Mouse (Mus musculus): Measurements from ENCODE around the gene Hacd4. TPM values are rescaled to one million over a fixed set of nuclear protein-coding genes. Genes with fewer than 3 reads are reported as not detected.

The Hacd4 gene
- total RNA-seq (2021) = 3.9 and 4.9 TPM in 2 replicates
- long read RNA-seq = 0 reads

DNA sequence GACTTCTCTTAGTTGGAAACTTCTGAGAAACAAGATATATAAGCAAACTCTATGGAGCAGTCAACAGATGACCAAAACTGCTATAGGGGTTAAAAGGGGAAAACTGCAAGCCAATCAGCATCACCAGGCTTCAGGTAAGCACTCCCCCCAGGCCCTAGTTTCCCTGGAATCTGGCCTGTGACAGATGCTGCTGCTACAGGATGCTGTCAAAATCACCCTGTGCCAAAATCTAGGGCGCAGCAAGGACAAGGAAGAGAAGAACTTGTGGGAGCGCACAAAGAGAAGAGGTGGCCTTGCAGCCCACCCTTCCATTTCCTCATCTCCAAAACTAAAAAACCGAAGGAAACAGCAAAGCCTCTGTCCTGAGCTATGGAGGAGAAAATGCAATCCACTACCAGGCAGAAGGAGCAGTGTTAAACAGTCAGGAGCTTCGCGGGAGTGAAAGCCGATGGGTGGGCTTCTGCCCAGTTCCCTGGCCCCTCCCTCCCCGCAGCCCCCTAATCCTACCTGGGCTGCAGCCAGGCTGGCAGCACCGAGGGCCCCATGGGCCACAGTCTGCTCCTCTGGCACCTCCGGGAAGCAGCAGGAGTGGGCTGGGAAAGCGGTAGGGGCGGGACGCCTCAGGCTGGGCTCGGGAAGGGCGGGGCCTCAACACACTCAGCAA lies at the start of gene Hacd4:
Gene Hacd4, minus strand, starts transcription at position 603 of the 664 bp plus-strand sequence.
- DNase-seq = peak; percentile 73

- DNase-seq = no peak
These were observed 49.4 kb upstream of the Hacd4 start for GRCm38 (mm10) chr4:88488107-88488506.

DNA sequence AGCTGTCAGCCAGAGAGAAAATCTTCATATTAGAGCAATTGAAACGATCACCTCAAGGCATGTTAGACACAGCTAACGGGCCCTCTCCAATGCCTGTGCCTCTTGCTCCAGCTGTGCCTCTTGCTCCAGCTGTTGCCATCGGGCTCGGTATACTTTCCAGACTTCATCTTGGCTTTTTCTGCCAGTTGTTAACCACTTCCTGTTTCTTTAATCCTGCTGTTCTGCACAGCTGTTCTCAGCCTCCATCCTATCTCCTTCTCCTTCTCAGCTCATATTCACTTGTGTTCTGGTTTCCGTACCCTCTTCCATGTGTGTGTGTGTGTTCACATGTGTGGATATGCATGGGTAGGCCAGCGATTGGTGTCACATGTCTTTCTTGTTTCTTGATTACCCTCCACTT lies 41.4 kb upstream of the Hacd4 start:
- no peak for DNase-seq

GRCm38 (mm10) chr4:88478809-88479186 lies 40.1 kb upstream of the Hacd4 start:
- no peak for DNase-seq

DNA sequence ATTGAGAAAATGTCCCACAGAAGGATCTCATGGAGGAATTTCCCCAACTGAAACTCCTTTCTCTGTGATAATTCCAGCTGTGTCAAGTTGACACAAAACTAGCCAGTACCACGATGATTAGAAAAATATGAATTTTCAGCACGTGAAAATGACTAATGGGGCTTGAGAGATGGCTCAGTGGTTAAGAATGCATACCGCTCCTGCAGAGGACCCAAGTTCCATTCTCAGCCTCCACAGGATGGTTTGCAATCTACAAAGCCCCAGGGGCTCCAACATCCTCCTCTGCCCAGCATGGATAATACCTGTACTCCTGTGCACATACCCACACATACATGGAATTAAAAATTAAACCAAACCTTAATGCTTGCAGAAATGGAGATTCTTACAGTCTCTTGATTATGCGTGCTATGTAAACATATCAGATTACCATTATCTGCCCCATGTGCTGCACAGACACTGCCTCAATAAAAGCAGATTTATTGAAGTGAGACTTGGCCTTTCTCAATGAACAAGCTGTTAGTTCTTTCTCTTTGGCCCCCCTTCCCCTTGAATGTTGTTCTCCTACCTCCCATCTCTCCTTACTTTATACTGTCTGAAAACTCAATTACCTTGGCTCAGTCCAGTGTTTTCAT lies 39.6 kb upstream of the Hacd4 start:
- no peak for DNase-seq

GRCm38 (mm10) chr4:88476511-88477210 lies 37.9 kb upstream of the Hacd4 start:
- no peak for DNase-seq

- no peak for DNase-seq
These were observed 37.4 kb upstream of the Hacd4 start for GRCm38 (mm10) chr4:88476084-88476483.

GRCm38 (mm10) chr4:88471528-88471927 lies 32.8 kb upstream of the Hacd4 start:
- DNase-seq = no peak

GRCm38 (mm10) chr4:88464574-88464973 lies 25.8 kb upstream of the Hacd4 start:
- DNase-seq = no peak

GRCm38 (mm10) chr4:88462981-88463646 lies 24.4 kb upstream of the Hacd4 start:
- DNase-seq = no peak

DNA sequence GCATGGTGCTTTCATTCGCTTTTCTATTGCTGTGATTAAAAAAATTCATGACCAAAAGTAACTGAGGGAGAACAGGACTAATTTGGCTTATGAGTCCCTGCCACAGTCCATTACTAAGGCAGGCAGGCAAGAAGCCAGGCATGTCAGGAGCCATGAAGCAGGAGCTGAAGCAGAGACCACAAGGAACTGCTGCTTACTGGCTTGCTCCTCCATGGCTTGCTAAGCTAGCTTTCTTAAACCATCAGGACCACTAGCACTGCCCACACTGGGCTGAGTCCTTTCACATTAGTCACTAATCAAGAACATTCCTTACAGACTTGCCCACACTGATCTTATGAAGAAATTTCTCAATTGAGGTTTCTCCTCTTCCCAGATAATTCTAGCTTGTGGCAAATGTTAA lies 23.8 kb upstream of the Hacd4 start:
- no peak for DNase-seq

DNA sequence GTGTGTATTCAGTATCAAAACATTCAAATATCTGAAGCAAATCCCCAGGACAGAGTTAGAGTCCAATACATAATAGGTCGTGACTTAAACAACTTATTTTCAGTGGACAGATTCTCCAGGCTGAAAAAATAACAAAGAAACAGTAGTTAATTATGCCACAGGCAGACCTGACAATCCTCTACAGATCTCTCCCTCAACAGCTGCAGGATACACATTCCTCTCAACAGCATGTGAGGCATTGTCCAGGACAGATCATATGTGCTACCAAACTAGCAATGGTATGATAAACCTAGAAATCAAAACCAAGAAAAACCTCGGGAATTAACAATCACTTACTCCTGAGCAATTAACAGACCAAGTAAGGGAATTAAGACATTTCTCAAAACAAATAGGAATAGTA lies 22.6 kb upstream of the Hacd4 start:
- DNase-seq = no peak

DNA sequence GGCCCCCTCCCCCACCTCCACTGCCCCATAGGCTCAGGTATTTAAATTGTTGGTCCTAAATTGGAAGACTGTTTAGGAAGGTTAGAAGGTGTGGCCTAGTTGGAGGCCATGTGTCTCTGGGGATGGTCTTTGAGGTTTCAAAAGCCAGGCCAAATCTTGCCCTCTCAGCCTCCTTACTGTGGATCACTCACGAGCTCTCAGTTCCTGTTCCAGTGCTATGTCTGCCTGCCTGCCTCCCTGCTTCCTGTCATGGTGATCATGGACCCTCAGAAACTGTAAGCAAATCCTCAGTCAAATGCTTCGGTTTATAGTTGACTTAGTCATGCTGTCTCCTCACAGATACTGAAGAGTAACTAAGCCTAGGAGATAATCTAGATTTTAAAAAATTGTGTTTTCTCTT lies 19.9 kb upstream of the Hacd4 start:
- DNase-seq = no peak

- no peak for DNase-seq
These were observed 19.4 kb upstream of the Hacd4 start for GRCm38 (mm10) chr4:88458093-88458492.

DNA sequence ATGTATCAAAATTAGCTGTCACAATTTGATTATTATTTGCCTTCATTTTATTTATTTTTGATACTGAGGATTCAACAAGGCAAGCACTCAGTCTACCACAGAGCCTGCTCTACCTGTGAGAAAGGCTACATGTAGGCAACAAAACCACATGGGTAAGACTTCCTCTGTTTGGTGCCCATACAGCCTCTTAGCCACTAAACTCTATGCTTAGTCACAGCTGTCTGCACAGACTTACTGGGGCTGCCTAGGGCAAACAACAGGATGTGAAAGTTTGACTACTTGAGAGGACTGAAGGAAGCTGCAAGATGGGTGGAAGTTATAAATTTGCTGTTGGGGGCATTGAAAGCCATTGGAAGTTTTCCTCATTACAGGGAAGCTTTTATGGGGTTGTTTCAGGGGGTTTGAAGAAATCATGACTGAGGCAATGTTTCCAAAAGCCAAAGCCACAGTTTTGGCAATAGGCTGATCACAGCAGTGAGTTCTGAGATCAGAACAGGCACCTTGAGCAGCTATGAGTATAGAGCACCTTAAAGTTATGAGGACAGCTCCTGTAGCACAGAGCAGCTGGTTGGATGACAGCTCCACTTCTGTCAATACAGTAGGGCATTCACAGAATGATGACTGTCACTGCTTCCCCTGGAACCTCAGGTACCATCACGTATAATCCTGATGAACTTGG lies 11.5 kb upstream of the Hacd4 start:
- no peak for DNase-seq

GRCm38 (mm10) chr4:88448976-88449375 lies 10.2 kb upstream of the Hacd4 start:
- DNase-seq = no peak

- DNase-seq = no peak
These were observed 2.1 kb upstream of the Hacd4 start for GRCm38 (mm10) chr4:88440814-88441213.

- DNase-seq = no peak
These were observed 968 bp upstream of the Hacd4 start for GRCm38 (mm10) chr4:88439669-88440123.

DNA sequence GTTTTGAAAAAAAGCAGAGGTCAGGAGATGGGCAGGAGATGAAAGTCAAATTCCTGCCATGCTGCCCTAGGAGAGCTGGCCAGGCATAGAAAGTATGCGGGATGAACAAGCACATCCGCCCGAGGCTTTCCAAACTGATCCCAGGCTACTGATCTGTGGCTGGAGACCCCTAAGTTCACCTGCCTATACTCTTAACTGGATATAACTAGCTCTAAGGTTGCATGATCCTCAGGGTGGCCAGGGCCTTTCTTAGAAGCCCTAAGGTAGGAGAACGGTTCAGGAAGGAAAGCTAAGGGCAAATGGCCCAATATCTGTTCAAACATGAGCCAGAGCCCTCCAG lies 232 bp upstream of the Hacd4 start:
- no peak for DNase-seq

- no peak for DNase-seq
These were observed 811 bp downstream of the Hacd4 start for GRCm38 (mm10) chr4:88437917-88438316.

- DNase-seq = no peak
These were observed 1.6 kb downstream of the Hacd4 start for GRCm38 (mm10) chr4:88437166-88437565.

- no peak for DNase-seq
These were observed 2.0 kb downstream of the Hacd4 start for GRCm38 (mm10) chr4:88436593-88437165.
